Mouse (Mus musculus) hindbrain, embryonic 12.5 days (tissue): ENCODE data around the gene Entpd3. TPM values are rescaled to one million over a fixed set of nuclear protein-coding genes. Genes with fewer than 3 reads are reported as not detected.
A peak's percentile ranks its signal among the peaks of the same experiment; 100 is the strongest.

Source experiments
- ATAC-seq: fragments of 200-750 bp; cut with Nextera tagmentation; 2 replicates; pipeline ENCODE4 v1.8.0; 2017; ENCODE audit warnings: moderate TSS enrichment; ENCODE audit not compliant: low FRiP score
- H3K27ac ChIP-seq: fragments of 300-500 bp; sonication (generic); 2 replicates; pipeline ENCODE4 v1.5.1; 2016; ENCODE audit warnings: mild to moderate bottlenecking
- H3K27me3 ChIP-seq: fragments of 300-500 bp; sonication (generic); 2 replicates; pipeline ENCODE4 v1.6.1; 2016; ENCODE audit warnings: mild to moderate bottlenecking
- H3K36me3 ChIP-seq: fragments of 300-500 bp; sonication (generic); 2 replicates; pipeline ENCODE4 v1.6.1; 2016; ENCODE audit warnings: mild to moderate bottlenecking
- H3K4me1 ChIP-seq: fragments of 300-500 bp; sonication (generic); 2 replicates; pipeline ENCODE4 v1.6.1; 2016
- H3K4me2 ChIP-seq: fragments of 300-500 bp; sonication (generic); replicated peaks from 2 replicates; pipeline ENCODE4 v1.6.1; 2016; ENCODE audit warnings: mild to moderate bottlenecking
- H3K4me3 ChIP-seq: fragments of 300-500 bp; sonication (generic); 2 replicates; pipeline ENCODE4 v1.5.1; 2016; ENCODE audit warnings: mild to moderate bottlenecking
- H3K9ac ChIP-seq: fragments of 300-500 bp; sonication (generic); 2 replicates; pipeline ENCODE4 v1.6.1; 2016; ENCODE audit warnings: mild to moderate bottlenecking, moderate library complexity
- H3K9me3 ChIP-seq: fragments of 300-500 bp; sonication (generic); replicated peaks from 2 replicates; pipeline ENCODE4 v1.6.1; 2016; ENCODE audit warnings: mild to moderate bottlenecking
- WGBS: fragments of 180-500 bp; shearing (Covaris S2); methylation state at CpG from one replicate; pipeline ENCODE4 v1.1.7; 2016; 5-methylcytosine and 5-hydroxymethylcytosine counted together
- polyA plus RNA-seq: library from polyadenylated mRNA; unstranded; fragments of >200 nt; fragmentation: Nextera tagmentation; extraction: Ambion mirVana; gene quantifications from 2 replicates; pipeline ENCODE4 v1.2.1, GENCODE M21; 2016

The Entpd3 gene
- polyA plus RNA-seq, result 1.1 and 1.3 TPM in 2 replicates

DNA sequence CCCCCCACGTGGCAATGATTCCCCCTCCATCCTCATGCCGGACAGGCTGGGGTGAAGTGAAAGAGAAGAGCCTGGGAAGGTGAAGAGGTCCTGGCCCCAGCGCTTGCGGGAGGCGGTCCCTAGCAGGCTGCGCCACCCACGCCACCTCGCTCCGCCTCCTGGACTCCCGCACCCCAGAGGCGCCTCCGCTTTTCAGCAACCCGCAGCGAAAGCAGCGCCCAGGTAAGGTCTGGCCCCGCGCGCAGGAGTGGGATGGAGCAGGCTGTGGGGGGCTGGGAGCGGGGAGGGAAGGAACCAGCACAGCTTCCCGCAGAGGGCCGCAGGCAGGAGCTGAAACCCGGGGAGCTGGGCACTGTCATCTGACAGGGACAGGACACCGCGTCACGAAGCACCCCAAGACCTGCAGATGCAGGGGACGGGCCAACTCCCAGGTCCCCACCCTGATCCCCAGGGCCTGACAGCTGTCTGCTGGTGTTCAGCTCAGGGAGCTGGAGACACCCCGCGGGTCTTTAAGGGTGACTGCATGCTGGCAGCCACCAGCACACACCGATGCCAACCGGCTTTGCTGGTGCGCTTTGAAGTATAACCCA lies at the start of gene Entpd3:
TSS of gene Entpd3 (plus strand) at position 157 of the 590 bp plus-strand sequence.
- no peaks in the 10 kb centered on the region for H3K36me3 ChIP-seq
- H3K9me3 ChIP-seq, result no peaks in the 10 kb centered on the region
- no peak for ATAC-seq

DNA sequence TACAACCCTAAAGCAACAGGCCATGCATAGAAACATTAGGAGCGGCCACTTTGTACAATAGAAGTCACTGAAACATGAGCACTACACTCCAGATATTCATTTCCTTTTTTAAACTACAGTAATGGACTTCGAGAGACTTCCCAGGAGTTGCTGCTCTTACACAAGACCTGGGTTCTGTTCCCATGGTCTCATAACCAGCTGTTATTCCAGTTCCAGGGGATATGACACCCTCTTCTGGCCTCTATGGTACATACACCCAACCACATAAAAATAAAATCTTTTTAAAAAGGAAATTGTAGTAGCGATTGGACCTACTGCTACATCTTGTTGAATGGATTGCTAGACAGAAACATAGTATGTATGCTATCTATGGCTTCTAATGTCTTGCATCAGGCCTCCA lies 48.1 kb upstream of the Entpd3 start:
- H3K4me3 ChIP-seq, result peak overlapping the region; percentile 89
- peak overlapping the region; percentile 91; the same call in 1 of the 2 replicates for H3K4me2 ChIP-seq
- H3K4me1 ChIP-seq, result peaks cover 20% of the 10 kb centered on the region
- H3K27ac ChIP-seq, result no peak overlapping the region
- H3K36me3 ChIP-seq, result peaks cover 26% of the 10 kb centered on the region
- no peaks in the 10 kb centered on the region for H3K27me3 ChIP-seq
- WGBS, result 86% methylated on average over 3 of the region's 3 CpGs
- H3K9ac ChIP-seq, result peak overlapping the region; percentile 100; the same call in 1 of the 2 replicates
- no peak for ATAC-seq
- H3K9me3 ChIP-seq, result no peaks in the 10 kb centered on the region

More for the DNA sequence above, at the start of gene Entpd3:
- WGBS, result 2% methylated on average over 30 of the region's 31 CpGs
- Histone ChIP-seq H3K9ac (peak within 1 kb of the TSS; percentile 62), H3K4me3 (peak within 1 kb of the TSS; percentile 40), H3K27me3 (peaks cover 43% of the 10 kb centered on the region), H3K4me1 (peaks cover 13% of the 10 kb centered on the region), H3K27ac (no peak within 1 kb of the TSS), H3K4me2 (peak within 1 kb of the TSS; percentile 80)

DNA sequence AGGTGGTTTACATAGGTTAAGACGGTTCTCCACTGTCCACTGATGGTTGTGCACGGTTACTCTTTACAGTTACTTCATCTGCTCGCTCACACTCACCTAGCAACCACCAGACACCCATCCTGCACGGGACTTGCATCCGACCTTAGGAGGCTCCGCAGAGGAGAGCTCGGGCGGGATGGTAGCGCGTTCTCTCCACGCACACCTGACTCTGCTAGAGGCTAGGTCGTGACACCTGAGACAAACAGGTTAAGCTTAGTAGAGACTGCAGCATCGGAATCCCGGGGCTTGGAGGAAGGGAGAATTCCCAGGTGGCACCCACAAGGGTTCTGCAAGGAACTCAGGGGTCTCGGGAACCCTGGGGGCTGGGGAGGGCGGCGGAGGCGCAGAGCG lies 47.6 kb upstream of the Entpd3 start, which contains the start of gene Eif1b:
TSS of gene Eif1b (plus strand) at position 223 of the 390 bp plus-strand sequence.
- peaks cover 26% of the 10 kb centered on the region for H3K36me3 ChIP-seq
- peak; percentile 63 for ATAC-seq
- H3K9ac ChIP-seq, result peak within 1 kb of the TSS; percentile 100
- H3K4me3 ChIP-seq, result peak within 1 kb of the TSS; percentile 89
- peaks cover 20% of the 10 kb centered on the region for H3K4me1 ChIP-seq
- peak within 1 kb of the TSS; percentile 91 for H3K4me2 ChIP-seq
- no peaks in the 10 kb centered on the region for H3K9me3 ChIP-seq
- WGBS, result 4% methylated on average over 19 of the region's 19 CpGs
- peak within 1 kb of the TSS; percentile 94 for H3K27ac ChIP-seq
- H3K27me3 ChIP-seq, result no peaks in the 10 kb centered on the region

DNA sequence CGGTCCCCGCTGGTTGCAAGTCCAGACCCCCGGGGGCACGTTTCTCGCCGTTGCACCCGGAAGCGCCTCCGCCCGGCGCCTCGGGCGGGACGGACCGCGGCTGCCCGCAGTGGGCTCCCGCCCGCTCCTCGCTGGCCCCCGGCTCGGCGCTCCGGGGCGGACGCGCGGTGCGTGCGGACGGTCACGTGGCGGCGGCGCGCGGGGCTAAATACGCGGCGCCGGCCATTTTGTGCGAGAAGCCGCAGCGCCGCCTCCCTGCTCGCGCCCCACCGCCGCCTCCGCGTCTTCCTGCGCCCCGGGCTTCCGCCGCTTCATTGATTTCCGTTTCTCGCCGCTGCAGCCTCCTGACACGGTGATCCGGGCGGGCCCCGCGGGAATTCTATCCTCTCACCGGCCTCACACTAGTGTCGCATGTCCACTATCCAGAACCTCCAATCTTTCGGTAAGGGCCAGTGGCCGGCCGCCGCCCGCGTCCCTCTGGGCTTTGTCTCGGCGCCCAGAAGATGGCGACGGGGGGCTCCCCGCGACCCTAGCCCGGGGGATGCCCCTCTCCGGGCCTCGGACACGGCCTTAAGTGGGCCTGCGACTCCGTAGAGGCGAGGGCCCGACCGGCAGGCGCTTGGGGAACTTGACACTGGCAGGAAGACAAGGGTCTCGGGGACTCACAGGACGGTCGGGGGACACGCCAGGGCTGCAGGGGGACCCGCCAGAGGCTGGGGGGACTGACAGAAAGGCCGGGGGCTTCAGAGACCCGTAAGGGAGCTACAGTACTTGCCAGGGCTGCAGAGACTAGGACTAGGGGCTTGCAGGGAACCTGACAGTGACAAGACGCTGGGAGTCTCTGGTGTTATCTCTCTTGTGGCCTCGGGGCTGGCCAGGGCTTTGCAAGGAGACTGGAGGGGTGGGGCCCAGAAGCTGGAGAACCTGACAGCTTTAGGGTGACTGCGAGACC lies 46.9 kb upstream of the Entpd3 start:
- Histone ChIP-seq H3K9me3 (no peaks in the 10 kb centered on the region), H3K36me3 (peaks cover 26% of the 10 kb centered on the region), H3K27ac (peak overlapping the region; percentile 94), H3K27me3 (no peaks in the 10 kb centered on the region), H3K4me1 (peaks cover 20% of the 10 kb centered on the region), H3K9ac (peak overlapping the region; percentile 100), H3K4me2 (peak overlapping the region; percentile 91), H3K4me3 (peak overlapping the region; percentile 89)
- under 1% methylated on average over 79 of the region's 97 CpGs for WGBS
- ATAC-seq, result peak; percentile 84

DNA sequence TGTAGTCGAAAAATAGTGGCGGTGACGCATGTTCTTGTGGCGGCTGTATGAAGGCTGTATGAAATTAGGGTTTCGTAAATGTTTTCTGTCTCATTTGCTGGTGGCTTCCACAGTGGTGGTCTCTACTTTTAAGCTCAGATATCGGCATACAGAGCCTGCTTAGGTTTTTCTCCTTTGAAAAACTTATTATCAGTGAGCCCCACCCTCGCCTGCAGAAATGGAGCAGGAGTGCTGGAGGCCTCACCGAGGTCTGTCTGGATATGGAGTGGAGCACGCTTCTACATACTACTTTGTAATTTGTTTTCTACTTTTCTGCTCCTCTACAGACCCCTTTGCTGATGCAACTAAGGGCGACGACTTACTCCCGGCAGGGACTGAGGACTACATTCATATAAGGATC lies 45.8 kb upstream of the Entpd3 start:
- Histone ChIP-seq H3K36me3 (peaks cover 26% of the 10 kb centered on the region), H3K4me1 (peaks cover 20% of the 10 kb centered on the region), H3K27me3 (no peaks in the 10 kb centered on the region), H3K9me3 (no peaks in the 10 kb centered on the region), H3K4me2 (peak overlapping the region; percentile 91), H3K9ac (peak overlapping the region; percentile 100), H3K4me3 (peak overlapping the region; percentile 89), H3K27ac (no peak overlapping the region)
- WGBS, result 81% methylated on average over 12 of the region's 12 CpGs
- no peak for ATAC-seq

DNA sequence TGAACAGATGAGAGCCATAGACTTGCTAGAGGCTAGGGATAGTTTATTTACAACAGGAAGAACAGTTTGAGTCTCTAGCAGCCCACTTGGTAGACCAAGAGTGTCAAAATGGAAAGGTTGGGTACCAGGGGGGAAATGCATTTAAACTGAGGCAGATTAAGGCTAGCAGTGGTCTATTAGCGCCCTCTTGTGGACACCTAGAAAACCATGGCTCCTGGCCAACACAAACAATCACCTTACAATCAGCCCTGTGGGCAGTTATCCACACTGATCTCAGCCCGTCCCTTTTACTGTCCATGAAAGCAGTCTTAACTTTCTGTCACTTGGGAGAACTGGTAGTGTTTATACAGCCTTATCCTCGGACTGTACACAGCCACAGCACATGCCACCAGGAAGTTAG lies 42.9 kb upstream of the Entpd3 start:
- Histone ChIP-seq H3K27me3 (no peaks in the 10 kb centered on the region), H3K4me3 (no peak overlapping the region), H3K4me2 (no peak overlapping the region), H3K9ac (no peak overlapping the region), H3K27ac (no peak overlapping the region), H3K4me1 (peaks cover 20% of the 10 kb centered on the region), H3K9me3 (no peaks in the 10 kb centered on the region), H3K36me3 (peaks cover 26% of the 10 kb centered on the region)
- 8% methylated on average over 3 of the region's 3 CpGs for WGBS
- ATAC-seq, result no peak

DNA sequence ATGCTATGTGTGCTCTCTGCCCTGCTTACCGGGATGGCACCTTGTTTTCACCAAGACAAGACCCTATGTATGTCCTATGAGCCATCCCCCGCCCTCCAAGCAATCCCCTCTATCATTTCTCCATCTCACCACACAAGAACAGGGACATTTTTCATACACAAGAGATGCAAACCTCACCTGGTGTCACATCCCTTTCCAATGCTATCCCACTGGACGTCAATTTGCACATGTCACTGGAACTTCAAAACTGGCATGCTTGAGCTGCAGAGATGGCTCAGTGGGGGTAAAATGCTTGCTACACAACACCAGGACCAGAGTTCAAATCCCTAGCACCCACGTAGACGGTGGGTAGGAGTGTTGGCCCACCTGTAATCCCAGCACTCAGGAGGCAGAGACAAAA lies 41.6 kb upstream of the Entpd3 start:
- Histone ChIP-seq H3K9ac (no peak overlapping the region), H3K4me2 (no peak overlapping the region), H3K4me1 (peaks cover 17% of the 10 kb centered on the region), H3K27ac (no peak overlapping the region), H3K9me3 (no peaks in the 10 kb centered on the region), H3K4me3 (no peak overlapping the region), H3K27me3 (no peaks in the 10 kb centered on the region), H3K36me3 (peaks cover 26% of the 10 kb centered on the region)
- ATAC-seq, result no peak
- WGBS, result 83% methylated on average over 5 of the region's 5 CpGs

DNA sequence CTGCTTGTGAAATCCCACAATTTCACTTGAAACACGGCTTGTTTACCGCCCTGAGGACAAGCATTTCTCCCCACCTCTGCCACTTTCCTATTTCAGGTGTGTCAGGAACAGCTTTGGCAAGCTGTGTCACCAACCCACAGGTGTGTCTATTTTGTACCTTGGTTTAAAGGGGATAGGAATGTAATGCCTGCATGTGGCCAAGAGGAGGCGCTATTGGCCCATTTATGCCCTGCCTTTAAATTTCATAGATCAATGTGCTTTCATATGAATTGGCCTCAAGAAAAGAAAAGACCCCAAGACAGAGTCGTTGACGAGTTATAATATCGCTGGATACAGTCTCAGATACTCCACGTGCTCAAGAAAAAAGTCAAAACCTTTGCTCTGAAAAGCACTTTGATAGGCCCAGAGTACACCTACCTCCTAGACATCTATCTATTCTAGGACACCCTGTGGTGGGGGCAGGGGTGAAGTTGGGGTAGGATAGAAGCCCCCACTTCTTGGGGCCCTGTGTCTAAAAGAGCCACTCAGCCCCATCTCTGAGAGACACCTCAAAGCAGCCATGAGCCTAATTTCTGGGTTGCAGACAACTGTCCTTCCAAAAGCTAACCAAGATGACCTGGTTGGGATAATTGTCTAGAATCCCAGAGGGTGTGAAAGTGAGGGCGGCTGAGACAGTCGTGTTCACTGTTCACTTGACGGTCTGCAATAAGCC lies 38.3 kb upstream of the Entpd3 start:
- Histone ChIP-seq H3K9me3 (no peaks in the 10 kb centered on the region), H3K27me3 (no peaks in the 10 kb centered on the region), H3K4me3 (no peak overlapping the region), H3K27ac (no peak overlapping the region), H3K4me2 (no peak overlapping the region), H3K9ac (no peak overlapping the region), H3K36me3 (0 out of 2 replicates have a peak, but pooled peaks cover 1% of the 10 kb centered on the region), H3K4me1 (no peaks in the 10 kb centered on the region)
- 41% methylated on average over 10 of the region's 10 CpGs for WGBS
- no peak for ATAC-seq

DNA sequence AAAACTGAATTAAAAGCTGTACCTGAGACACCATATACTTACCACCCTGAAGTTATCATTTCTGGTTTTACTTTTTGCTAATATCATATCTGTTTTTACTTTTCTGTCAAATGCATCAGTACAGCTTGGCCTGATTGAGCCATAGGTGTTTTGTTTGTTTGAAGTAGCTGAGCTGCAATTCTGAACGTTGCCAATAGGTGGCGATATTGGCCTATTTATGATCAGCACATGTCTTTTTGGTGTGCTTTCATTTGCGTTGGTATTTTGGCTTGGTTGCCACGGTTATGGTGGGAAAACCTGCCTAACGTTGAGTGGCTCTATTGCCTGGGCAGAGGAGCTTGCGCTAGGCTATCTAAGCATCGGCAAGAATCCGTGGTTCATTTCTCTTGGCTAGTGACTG lies 37.6 kb upstream of the Entpd3 start:
- Histone ChIP-seq H3K27me3 (no peaks in the 10 kb centered on the region), H3K4me3 (no peak overlapping the region), H3K4me1 (no peaks in the 10 kb centered on the region), H3K27ac (no peak overlapping the region), H3K4me2 (no peak overlapping the region), H3K9me3 (peaks cover 4% of the 10 kb centered on the region; the same call in 1 of the 2 replicates), H3K36me3 (no peaks in the 10 kb centered on the region), H3K9ac (no peak overlapping the region)
- WGBS, result 5% methylated on average over 8 of the region's 8 CpGs
- no peak for ATAC-seq

DNA sequence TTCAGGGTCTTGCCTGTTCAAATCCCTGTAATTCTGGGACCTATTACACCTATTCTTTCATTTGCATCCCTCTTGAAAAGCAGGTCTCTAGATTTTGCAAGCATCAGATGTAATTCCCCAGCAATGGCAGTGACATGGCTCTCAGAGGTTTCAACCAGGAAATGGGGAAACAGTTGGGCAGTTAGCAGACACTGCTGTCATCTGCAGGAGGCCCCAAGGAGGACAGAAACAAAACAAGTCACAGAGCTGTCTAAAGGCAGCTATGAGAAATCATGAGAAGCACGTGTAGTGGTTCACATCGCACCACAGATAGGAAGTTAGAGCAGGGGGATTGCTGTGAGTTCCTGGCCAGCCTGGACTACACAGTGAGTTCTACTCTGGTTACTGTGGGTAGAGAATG lies 35.2 kb upstream of the Entpd3 start:
- no peaks in the 10 kb centered on the region for H3K36me3 ChIP-seq
- H3K9ac ChIP-seq, result no peak overlapping the region
- 89% methylated on average over 2 of the region's 2 CpGs for WGBS
- H3K27ac ChIP-seq, result no peak overlapping the region
- no peak overlapping the region for H3K4me3 ChIP-seq
- H3K4me2 ChIP-seq, result no peak overlapping the region
- no peak for ATAC-seq
- H3K9me3 ChIP-seq, result peaks cover 5% of the 10 kb centered on the region; the same call in 1 of the 2 replicates
- no peaks in the 10 kb centered on the region for H3K4me1 ChIP-seq
- no peaks in the 10 kb centered on the region for H3K27me3 ChIP-seq

DNA sequence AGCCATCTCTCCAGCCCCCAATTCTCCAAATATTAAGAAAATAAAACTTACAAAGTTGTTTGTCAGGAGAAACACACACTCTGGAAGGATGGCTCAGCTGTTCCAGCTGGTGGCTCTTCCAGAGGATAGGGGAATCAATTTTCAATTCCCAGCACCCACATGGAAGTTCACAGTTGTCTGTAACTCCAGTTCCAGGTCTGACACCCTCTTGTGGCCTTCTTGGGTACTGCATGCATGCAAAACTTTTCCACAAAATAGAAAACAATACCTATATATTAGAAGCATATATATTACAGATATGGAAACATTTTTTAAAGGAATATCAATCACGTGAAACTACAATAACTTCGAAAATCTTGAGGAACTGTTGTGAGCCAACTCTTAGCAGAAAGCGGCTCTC lies 27.8 kb upstream of the Entpd3 start:
- H3K4me2 ChIP-seq, result no peak overlapping the region
- H3K4me1 ChIP-seq, result no peaks in the 10 kb centered on the region
- ATAC-seq, result no peak
- H3K4me3 ChIP-seq, result no peak overlapping the region
- peaks cover 3% of the 10 kb centered on the region; the same call in 1 of the 2 replicates for H3K9me3 ChIP-seq
- 78% methylated on average over 3 of the region's 3 CpGs for WGBS
- H3K36me3 ChIP-seq, result no peaks in the 10 kb centered on the region
- no peak overlapping the region for H3K9ac ChIP-seq
- H3K27me3 ChIP-seq, result no peaks in the 10 kb centered on the region
- no peak overlapping the region for H3K27ac ChIP-seq

DNA sequence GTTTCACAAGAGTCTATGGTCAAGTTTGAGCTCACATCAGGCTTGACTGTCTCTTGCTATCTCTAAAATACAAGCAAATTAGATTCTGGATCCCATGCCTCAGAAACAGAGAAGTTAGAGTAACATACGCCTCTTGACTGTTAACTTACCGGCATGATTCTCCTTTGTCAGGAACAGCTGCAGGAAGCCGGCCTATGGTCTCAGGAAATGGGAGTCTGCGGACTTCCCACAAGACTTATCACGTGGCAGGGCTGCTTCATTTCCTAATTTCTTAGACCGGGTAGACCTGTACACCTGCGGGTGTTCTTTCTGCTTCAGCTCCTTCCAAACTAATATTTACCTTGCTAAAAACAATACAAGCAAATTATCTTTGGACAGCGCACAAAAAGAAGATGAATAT lies 22.9 kb upstream of the Entpd3 start:
- Histone ChIP-seq H3K4me2 (no peak overlapping the region), H3K9me3 (no peaks in the 10 kb centered on the region), H3K9ac (no peak overlapping the region), H3K27ac (no peak overlapping the region), H3K27me3 (no peaks in the 10 kb centered on the region), H3K4me1 (no peaks in the 10 kb centered on the region), H3K36me3 (no peaks in the 10 kb centered on the region), H3K4me3 (no peak overlapping the region)
- 85% methylated on average over 8 of the region's 8 CpGs for WGBS
- no peak for ATAC-seq
